Mouse (Mus musculus): ENCODE data around the gene Tjp3. TPM values are rescaled to one million over a fixed set of nuclear protein-coding genes. Genes with fewer than 3 reads are reported as not detected.

The Tjp3 gene
- polyA plus RNA-seq, 1 experiment from 2014 or later: 4.7 TPM

- Histone ChIP-seq H3K4me2 (ENCODE audit: low read depth, low read length) (peak within 1 kb of the TSS; percentile 54), H3K27ac (ENCODE audit: low read length) (peak within 1 kb of the TSS; percentile 93), H3K36me3 (ENCODE audit: control insufficient read depth, insufficient read depth) (peaks cover 37% of the 10 kb centered on the region), H3K9ac (ENCODE audit: low read length) (peak within 1 kb of the TSS; percentile 67), H3K27me3 (ENCODE audit: control insufficient read depth, insufficient read depth, low read length) (no peaks in the 10 kb centered on the region), H3K4me3 (ENCODE audit: low read length) (peak within 1 kb of the TSS; percentile 35), H3K9me3 (replicated peaks; ENCODE audit: control insufficient read depth, low read length) (no peaks in the 10 kb centered on the region), H3K4me1 (ENCODE audit: control insufficient read depth, insufficient read depth, low read length) (peaks cover 40% of the 10 kb centered on the region)
- peak; percentile 41 for ATAC-seq (replicated peaks; ENCODE audit: extremely low read depth, insufficient read depth, low FRiP score)
- 2% methylated on average over 10 of the region's 10 CpGs for WGBS
These were observed 37.0 kb upstream of the Tjp3 start, which contains the start of gene Tbxa2r for GRCm38 (mm10) chr10:81328386-81328785. Gene Tbxa2r (plus strand): TSS chr10:81328731.

GRCm38 (mm10) chr10:81327959-81328358, 36.6 kb upstream of the Tjp3 start:
- H3K4me3 ChIP-seq (ENCODE audit: low read length): no peak overlapping the region
- no peak for ATAC-seq (replicated peaks; ENCODE audit: extremely low read depth, insufficient read depth, low FRiP score)

GRCm38 (mm10) chr10:81326858-81327257, 35.5 kb upstream of the Tjp3 start:
- peaks cover 46% of the 10 kb centered on the region for H3K4me1 ChIP-seq (ENCODE audit: control insufficient read depth, insufficient read depth, low read length)
- peak overlapping the region; percentile 21; the same call in 1 of the 2 replicates for H3K4me2 ChIP-seq (ENCODE audit: low read depth, low read length)
- peaks cover 43% of the 10 kb centered on the region for H3K36me3 ChIP-seq (ENCODE audit: control insufficient read depth, insufficient read depth)
- H3K9me3 ChIP-seq (replicated peaks; ENCODE audit: control insufficient read depth, low read length): no peaks in the 10 kb centered on the region
- H3K4me3 ChIP-seq (ENCODE audit: low read length): no peak overlapping the region
- no peak for ATAC-seq (replicated peaks; ENCODE audit: extremely low read depth, insufficient read depth, low FRiP score)
- 52% methylated on average over 6 of the region's 6 CpGs for WGBS
- H3K9ac ChIP-seq (ENCODE audit: low read length): no peak overlapping the region
- peak overlapping the region; percentile 48; the same call in 1 of the 2 replicates for H3K27ac ChIP-seq (ENCODE audit: low read length)
- no peaks in the 10 kb centered on the region for H3K27me3 ChIP-seq (ENCODE audit: control insufficient read depth, insufficient read depth, low read length)

More at GRCm38 (mm10) chr10:81327959-81328358, 36.6 kb upstream of the Tjp3 start:
- no peaks in the 10 kb centered on the region for H3K9me3 ChIP-seq (replicated peaks; ENCODE audit: control insufficient read depth, low read length)
- peaks cover 40% of the 10 kb centered on the region for H3K4me1 ChIP-seq (ENCODE audit: control insufficient read depth, insufficient read depth, low read length)
- H3K36me3 ChIP-seq (ENCODE audit: control insufficient read depth, insufficient read depth): peaks cover 41% of the 10 kb centered on the region
- peak overlapping the region; percentile 93 for H3K27ac ChIP-seq (ENCODE audit: low read length)
- H3K9ac ChIP-seq (ENCODE audit: low read length): peak overlapping the region; percentile 67
- H3K4me2 ChIP-seq (ENCODE audit: low read depth, low read length): peak overlapping the region; percentile 54; the same call in 1 of the 2 replicates
- H3K27me3 ChIP-seq (ENCODE audit: control insufficient read depth, insufficient read depth, low read length): no peaks in the 10 kb centered on the region
- WGBS: 12% methylated on average over 2 of the region's 2 CpGs

GRCm38 (mm10) chr10:81325781-81326180, 34.4 kb upstream of the Tjp3 start:
- Histone ChIP-seq H3K4me2 (ENCODE audit: low read depth, low read length) (no peak overlapping the region), H3K27me3 (ENCODE audit: control insufficient read depth, insufficient read depth, low read length) (no peaks in the 10 kb centered on the region), H3K27ac (ENCODE audit: low read length) (no peak overlapping the region), H3K36me3 (ENCODE audit: control insufficient read depth, insufficient read depth) (peaks cover 43% of the 10 kb centered on the region), H3K4me1 (ENCODE audit: control insufficient read depth, insufficient read depth, low read length) (peaks cover 45% of the 10 kb centered on the region), H3K9ac (ENCODE audit: low read length) (no peak overlapping the region), H3K9me3 (replicated peaks; ENCODE audit: control insufficient read depth, low read length) (no peaks in the 10 kb centered on the region), H3K4me3 (ENCODE audit: low read length) (no peak overlapping the region)
- 90% methylated on average over 18 of the region's 18 CpGs for WGBS
- no peak for ATAC-seq (replicated peaks; ENCODE audit: extremely low read depth, insufficient read depth, low FRiP score)

GRCm38 (mm10) chr10:81325176-81325575, 33.8 kb upstream of the Tjp3 start:
- Histone ChIP-seq H3K4me1 (ENCODE audit: control insufficient read depth, insufficient read depth, low read length) (peaks cover 39% of the 10 kb centered on the region), H3K9me3 (replicated peaks; ENCODE audit: control insufficient read depth, low read length) (no peaks in the 10 kb centered on the region), H3K36me3 (ENCODE audit: control insufficient read depth, insufficient read depth) (peaks cover 43% of the 10 kb centered on the region), H3K27me3 (ENCODE audit: control insufficient read depth, insufficient read depth, low read length) (no peaks in the 10 kb centered on the region), H3K4me3 (ENCODE audit: low read length) (no peak overlapping the region), H3K9ac (ENCODE audit: low read length) (no peak overlapping the region), H3K27ac (ENCODE audit: low read length) (no peak overlapping the region), H3K4me2 (ENCODE audit: low read depth, low read length) (no peak overlapping the region)
- WGBS: 94% methylated on average over 21 of the region's 21 CpGs
- ATAC-seq (replicated peaks; ENCODE audit: extremely low read depth, insufficient read depth, low FRiP score): no peak

- Histone ChIP-seq H3K4me3 (ENCODE audit: low read length) (no peak overlapping the region), H3K4me2 (ENCODE audit: low read depth, low read length) (no peak overlapping the region), H3K27ac (ENCODE audit: low read length) (no peak overlapping the region), H3K4me1 (ENCODE audit: control insufficient read depth, insufficient read depth, low read length) (peaks cover 35% of the 10 kb centered on the region), H3K27me3 (ENCODE audit: control insufficient read depth, insufficient read depth, low read length) (no peaks in the 10 kb centered on the region), H3K9me3 (replicated peaks; ENCODE audit: control insufficient read depth, low read length) (no peaks in the 10 kb centered on the region), H3K9ac (ENCODE audit: low read length) (no peak overlapping the region), H3K36me3 (ENCODE audit: control insufficient read depth, insufficient read depth) (peaks cover 43% of the 10 kb centered on the region)
- no peak for ATAC-seq (replicated peaks; ENCODE audit: extremely low read depth, insufficient read depth, low FRiP score)
- WGBS: 92% methylated on average over 18 of the region's 18 CpGs
These were observed 32.6 kb upstream of the Tjp3 start for GRCm38 (mm10) chr10:81323791-81324530.

GRCm38 (mm10) chr10:81323141-81323775, 31.9 kb upstream of the Tjp3 start:
- Histone ChIP-seq H3K36me3 (ENCODE audit: control insufficient read depth, insufficient read depth) (peaks cover 43% of the 10 kb centered on the region), H3K27me3 (ENCODE audit: control insufficient read depth, insufficient read depth, low read length) (no peaks in the 10 kb centered on the region), H3K4me3 (ENCODE audit: low read length) (no peak overlapping the region), H3K4me2 (ENCODE audit: low read depth, low read length) (no peak overlapping the region), H3K27ac (ENCODE audit: low read length) (no peak overlapping the region), H3K4me1 (ENCODE audit: control insufficient read depth, insufficient read depth, low read length) (peaks cover 28% of the 10 kb centered on the region), H3K9me3 (replicated peaks; ENCODE audit: control insufficient read depth, low read length) (no peaks in the 10 kb centered on the region), H3K9ac (ENCODE audit: low read length) (no peak overlapping the region)
- 91% methylated on average over 23 of the region's 23 CpGs for WGBS
- ATAC-seq (replicated peaks; ENCODE audit: extremely low read depth, insufficient read depth, low FRiP score): no peak

GRCm38 (mm10) chr10:81322444-81322843, 31.1 kb upstream of the Tjp3 start:
- no peak overlapping the region for H3K4me3 ChIP-seq (ENCODE audit: low read length)

GRCm38 (mm10) chr10:81321436-81321835, 30.1 kb upstream of the Tjp3 start:
- Histone ChIP-seq H3K9ac (ENCODE audit: low read length) (peak overlapping the region; percentile 94), H3K27ac (ENCODE audit: low read length) (peak overlapping the region; percentile 93), H3K9me3 (replicated peaks; ENCODE audit: control insufficient read depth, low read length) (no peaks in the 10 kb centered on the region), H3K4me3 (ENCODE audit: low read length) (peak overlapping the region; percentile 90), H3K4me1 (ENCODE audit: control insufficient read depth, insufficient read depth, low read length) (peaks cover 26% of the 10 kb centered on the region), H3K27me3 (ENCODE audit: control insufficient read depth, insufficient read depth, low read length) (no peaks in the 10 kb centered on the region), H3K4me2 (ENCODE audit: low read depth, low read length) (peak overlapping the region; percentile 91), H3K36me3 (ENCODE audit: control insufficient read depth, insufficient read depth) (peaks cover 37% of the 10 kb centered on the region)
- no peak for ATAC-seq (replicated peaks; ENCODE audit: extremely low read depth, insufficient read depth, low FRiP score)
- WGBS: 2% methylated on average over 20 of the region's 20 CpGs

More at GRCm38 (mm10) chr10:81322444-81322843, 31.1 kb upstream of the Tjp3 start:
- Histone ChIP-seq H3K36me3 (ENCODE audit: control insufficient read depth, insufficient read depth) (peaks cover 43% of the 10 kb centered on the region), H3K4me2 (ENCODE audit: low read depth, low read length) (no peak overlapping the region), H3K9me3 (replicated peaks; ENCODE audit: control insufficient read depth, low read length) (no peaks in the 10 kb centered on the region), H3K27me3 (ENCODE audit: control insufficient read depth, insufficient read depth, low read length) (no peaks in the 10 kb centered on the region), H3K27ac (ENCODE audit: low read length) (no peak overlapping the region), H3K4me1 (ENCODE audit: control insufficient read depth, insufficient read depth, low read length) (peaks cover 23% of the 10 kb centered on the region), H3K9ac (ENCODE audit: low read length) (no peak overlapping the region)
- WGBS: 93% methylated on average over 27 of the region's 27 CpGs
- ATAC-seq (replicated peaks; ENCODE audit: extremely low read depth, insufficient read depth, low FRiP score): no peak

Measured in heart, embryonic 16.5 days (tissue).